Mouse (Mus musculus) limb, embryonic 14.5 days (tissue): ENCODE results near the gene Ano3. TPM values are rescaled to one million over a fixed set of nuclear protein-coding genes. Genes with fewer than 3 reads are reported as not detected.

Experiments
- ATAC-seq: fragments of 200-750 bp; cut with Nextera tagmentation; 2 replicates; pipeline ENCODE4 v1.8.0; 2017; ENCODE audit warnings: low read depth, moderate number of reproducible peaks, moderate TSS enrichment; ENCODE audit not compliant: low FRiP score
- DNase-seq: peaks from one replicate; pipeline ENCODE4 v3.0.0-alpha.2; 2015; ENCODE audit warnings: low spot score
- H3K27ac ChIP-seq: fragments of 300-500 bp; sonication (generic); replicated peaks from 2 replicates; pipeline ENCODE4 v1.5.1; 2014; ENCODE audit warnings: low read depth, mild to moderate bottlenecking, low read length, moderate library complexity, mixed read lengths
- H3K27me3 ChIP-seq: fragments of 300-500 bp; sonication (generic); 2 replicates; pipeline ENCODE4 v1.6.1; 2014; ENCODE audit warnings: low read length, mixed read lengths; ENCODE audit not compliant: control insufficient read depth, insufficient read depth
- H3K36me3 ChIP-seq: fragments of 300-500 bp; sonication (generic); 2 replicates; pipeline ENCODE4 v1.6.1; 2014; ENCODE audit warnings: mild to moderate bottlenecking, low read length, moderate library complexity, mixed read lengths; ENCODE audit not compliant: control insufficient read depth, insufficient read depth
- H3K4me1 ChIP-seq: fragments of 300-500 bp; sonication (generic); 2 replicates; pipeline ENCODE4 v1.6.1; 2014; ENCODE audit warnings: antibody characterized with exemption, low read length, mixed read lengths; ENCODE audit not compliant: control insufficient read depth, insufficient read depth
- H3K4me2 ChIP-seq: fragments of 300-500 bp; sonication (generic); replicated peaks from 2 replicates; pipeline ENCODE4 v1.6.1; 2014; ENCODE audit warnings: low read depth, mild to moderate bottlenecking, low read length, moderate library complexity; ENCODE audit not compliant: severe bottlenecking
- H3K4me3 ChIP-seq: fragments of 300-500 bp; sonication (generic); replicated peaks from 2 replicates; pipeline ENCODE4 v1.5.1; 2014; ENCODE audit warnings: low read length
- H3K9ac ChIP-seq: fragments of 300-500 bp; sonication (generic); 2 replicates; pipeline ENCODE4 v1.6.1; 2014; ENCODE audit warnings: mild to moderate bottlenecking, low read depth, low read length, moderate library complexity; ENCODE audit not compliant: severe bottlenecking
- H3K9me3 ChIP-seq: fragments of 300-500 bp; sonication (generic); 2 replicates; pipeline ENCODE4 v1.6.1; 2016; ENCODE audit warnings: low read length; ENCODE audit not compliant: control insufficient read depth
- POLR2A ChIP-seq: fragments of 200-500 bp; IDR thresholded peaks from 2 replicates; pipeline ENCODE4 v1.8.0; 2012; ENCODE audit warnings: inconsistent platforms, mild to moderate bottlenecking, moderate library complexity, borderline replicate concordance; ENCODE audit not compliant: insufficient read depth, insufficient read length; ENCODE audit errors: extremely low read depth
- WGBS: fragments of 180-500 bp; shearing (Covaris S2); extraction: QIAGEN DNeasy Blood & Tissue Kit; methylation state at CpG from one replicate; pipeline ENCODE4 v1.1.7; 2014; 5-methylcytosine and 5-hydroxymethylcytosine counted together
- polyA plus RNA-seq, 2 experiments: library from polyadenylated mRNA; depleted of rRNA in 1 of 2; stranded (reverse) in 1 of 2; unstranded in 1 of 2; fragments of >200 nt; fragmentation: Nextera tagmentation in 1 of 2; extraction: Ambion mirVana in 1 of 2; gene quantifications; 2 replicates each; pipeline versions ENCODE4 v1.2.1 to v1.2.3; 2012 to 2014

The Ano3 gene
- polyA plus RNA-seq, 2 experiments, result 0.21 to 0.24 TPM

DNA sequence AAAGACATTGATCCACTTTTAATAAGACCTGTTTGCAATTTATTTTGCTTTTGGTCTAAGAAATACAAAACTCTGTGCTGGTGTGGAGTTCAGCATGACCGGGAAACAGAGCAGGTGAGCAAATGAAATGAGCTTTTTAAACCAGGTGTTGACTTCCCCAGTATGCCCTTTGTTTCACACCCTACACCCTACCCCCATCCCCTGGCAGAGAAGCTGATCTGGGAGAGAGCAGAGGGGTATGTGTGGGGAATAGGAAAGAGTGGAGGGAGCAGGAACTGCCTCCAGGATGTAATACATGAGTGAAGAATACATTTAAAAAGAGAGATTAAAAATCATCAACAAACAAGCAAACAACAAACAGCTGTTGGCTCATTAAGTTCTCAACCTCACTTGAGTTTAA lies 306.4 kb downstream of the Ano3 start:
- Histone ChIP-seq H3K4me3 (no peak overlapping the region), H3K36me3 (no peaks in the 10 kb centered on the region), H3K4me1 (no peaks in the 10 kb centered on the region), H3K4me2 (no peak overlapping the region), H3K9ac (no peak overlapping the region), H3K27me3 (no peaks in the 10 kb centered on the region), H3K27ac (no peak overlapping the region), H3K9me3 (no peaks in the 10 kb centered on the region)
- WGBS, result 44% methylated on average over 1 of the region's 1 CpGs
- ATAC-seq (no peak), DNase-seq (no peak)
- TF ChIP-seq POLR2A, result no peak

Other genes starting within 250 kb of the Ano3 start
- gene Muc15, start 229.6 kb downstream of the Ano3 start, polyA plus RNA-seq (2012; rRNA removed), result 2.3 and 3.1 TPM in 2 replicates
- 4.5 and 7.4 TPM in 2 replicates for gene Muc15, start 229.6 kb downstream of the Ano3 start, polyA plus RNA-seq (2014; fragmentation: Nextera tagmentation; extraction: Ambion mirVana)
- gene Gm13941, start 155.1 kb upstream of the Ano3 start, polyA plus RNA-seq (2012; rRNA removed), result not detected in 2 replicates
- not detected in 2 replicates for gene Gm13941, start 155.1 kb upstream of the Ano3 start, polyA plus RNA-seq (2014; fragmentation: Nextera tagmentation; extraction: Ambion mirVana)
- gene Gm15130, start 202.0 kb upstream of the Ano3 start, polyA plus RNA-seq (2012; rRNA removed), result not detected in 2 replicates
- gene Gm15130, start 202.0 kb upstream of the Ano3 start, polyA plus RNA-seq (2014; fragmentation: Nextera tagmentation; extraction: Ambion mirVana), result not detected in 2 replicates